Mouse (Mus musculus) lung, postnatal 14 days (tissue): ENCODE measurements around the gene Ncam1.

Experiments used
- DNase-seq: peaks from one replicate; pipeline ENCODE4 v3.0.0; 2021

Ncam1 gene

GRCm38 (mm10) chr9:49537814-49538213, 260.9 kb downstream of the Ncam1 start:
- DNase-seq: no peak

GRCm38 (mm10) chr9:49536593-49536992, 262.1 kb downstream of the Ncam1 start:
- no peak for DNase-seq

DNA sequence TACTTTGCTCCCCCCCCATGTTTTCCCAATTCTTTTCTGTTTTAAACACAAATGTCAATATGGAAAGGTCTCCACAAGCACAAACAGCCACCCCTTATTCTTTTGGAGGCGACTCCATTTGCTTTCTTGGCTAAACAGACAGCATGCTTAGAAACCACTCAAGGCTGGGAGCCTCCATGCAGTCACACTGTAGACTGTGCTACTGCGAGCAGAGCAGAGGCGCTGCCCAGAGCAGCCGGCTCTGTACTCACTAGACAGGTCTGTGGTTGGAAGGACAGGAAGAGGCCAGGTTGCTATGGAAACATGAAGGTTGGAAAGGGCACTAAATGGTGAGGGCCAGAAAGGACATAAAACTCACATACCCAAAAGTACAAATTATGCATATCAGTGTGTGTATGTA, 263.8 kb downstream of the Ncam1 start:
- no peak for DNase-seq

DNA sequence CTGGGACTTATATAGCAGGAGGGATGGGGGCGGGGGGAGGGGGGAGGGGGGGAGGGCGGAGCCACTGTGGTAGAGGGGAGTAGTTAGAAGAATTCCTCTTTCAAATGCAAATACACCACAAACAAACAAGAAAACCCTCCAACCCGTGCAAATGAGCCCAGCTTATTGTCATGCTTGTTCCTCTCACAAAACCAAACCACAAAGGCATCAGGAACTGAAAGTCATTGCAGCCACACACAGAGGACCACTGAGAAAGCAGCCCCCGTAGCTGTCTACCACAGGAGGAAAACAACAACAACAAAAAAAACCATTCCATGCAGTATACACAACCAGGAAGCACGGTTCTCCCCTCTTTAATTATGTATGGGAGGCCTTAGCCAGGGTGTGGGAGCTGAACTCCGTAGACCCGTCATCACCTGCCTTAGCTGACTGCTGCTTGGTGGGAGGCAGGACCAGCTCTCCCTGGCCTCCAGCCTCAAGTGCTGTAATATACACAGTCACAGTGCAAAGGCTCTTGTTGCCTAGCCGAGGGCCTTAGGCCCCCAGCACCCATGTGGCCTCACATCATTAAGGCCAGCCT, 264.7 kb downstream of the Ncam1 start:
- no peak for DNase-seq

DNA sequence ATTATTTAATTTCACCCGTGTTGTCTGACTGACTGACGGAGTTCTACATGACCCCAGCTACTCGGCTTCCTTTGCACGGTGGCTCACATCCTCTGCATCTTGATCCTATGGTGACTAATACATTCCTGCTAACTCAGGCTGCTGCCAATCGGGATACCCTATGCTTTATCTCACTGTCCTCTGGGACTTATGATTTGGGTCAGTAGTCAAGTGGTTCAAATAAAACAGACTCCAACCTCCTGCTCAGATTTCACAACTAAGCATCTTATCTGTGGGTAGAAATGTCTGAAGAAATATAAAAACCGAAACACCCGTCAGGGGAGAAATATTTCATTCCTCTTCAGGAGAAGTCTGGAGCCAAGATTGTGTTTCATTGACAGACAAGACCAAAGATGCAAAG, 265.3 kb downstream of the Ncam1 start:
- DNase-seq: no peak

GRCm38 (mm10) chr9:49531833-49532232, 266.9 kb downstream of the Ncam1 start:
- DNase-seq: no peak

DNA sequence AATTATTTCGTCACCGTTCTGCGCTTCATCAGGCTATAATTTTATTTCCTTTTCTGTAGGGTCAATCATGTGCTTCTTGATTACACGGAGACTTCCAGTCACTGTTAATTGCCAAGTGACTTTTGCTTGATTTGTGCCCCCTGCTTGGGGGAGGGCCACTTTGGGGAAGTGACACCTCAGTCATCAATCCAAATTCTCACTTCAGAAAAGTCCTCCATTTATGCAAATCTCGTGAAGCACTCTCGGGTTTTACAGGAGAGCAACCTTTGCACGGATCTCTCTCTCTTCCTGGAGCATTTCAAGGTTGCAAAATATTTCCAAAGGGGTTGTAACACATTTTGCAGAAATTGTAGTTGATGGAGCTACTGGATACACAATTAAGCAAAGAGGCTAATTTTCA, 267.5 kb downstream of the Ncam1 start:
- no peak for DNase-seq

DNA sequence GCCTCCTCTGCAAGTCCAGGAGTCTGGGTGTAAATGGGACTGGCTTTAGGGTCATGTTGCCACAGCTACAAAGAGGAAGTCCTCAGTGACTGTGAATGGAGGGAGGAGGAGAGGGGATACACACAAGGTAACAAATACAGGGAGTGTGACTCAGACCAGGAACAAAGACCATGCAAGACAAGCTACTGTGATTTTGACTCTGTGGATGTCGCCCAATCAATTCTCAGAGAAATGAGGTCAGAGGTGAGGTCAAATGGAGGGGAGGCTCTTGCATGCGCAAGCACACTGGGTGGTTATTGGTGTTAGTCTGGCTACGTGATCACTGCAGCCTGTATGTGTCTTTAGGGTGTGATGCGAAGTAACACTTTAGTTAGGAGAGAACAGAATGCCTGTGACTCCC, 268.0 kb downstream of the Ncam1 start:
- no peak for DNase-seq

- DNase-seq: no peak
These were observed 269.3 kb downstream of the Ncam1 start for GRCm38 (mm10) chr9:49529366-49529959.

DNA sequence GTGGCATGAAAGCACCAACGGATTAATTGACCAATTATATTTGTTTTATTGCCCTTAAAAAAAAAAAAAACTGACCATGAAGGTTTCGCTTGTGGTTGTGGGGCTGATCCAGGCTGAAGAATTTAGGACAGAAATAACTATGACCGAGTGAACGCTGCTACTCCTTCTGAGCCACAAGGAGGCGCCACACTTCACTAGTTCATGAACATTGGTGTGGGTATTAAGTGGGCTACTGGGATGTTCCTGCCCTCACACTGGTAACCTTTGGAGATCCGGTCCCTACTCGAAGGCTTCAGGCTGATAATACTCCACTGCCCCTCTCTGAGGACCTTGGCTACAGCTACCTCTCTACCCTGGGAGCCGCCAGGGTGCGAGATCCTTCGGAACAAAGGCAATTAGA, 269.8 kb downstream of the Ncam1 start:
- peak; percentile 8 for DNase-seq

GRCm38 (mm10) chr9:49528026-49528425, 270.7 kb downstream of the Ncam1 start:
- DNase-seq: no peak

- DNase-seq: no peak
These were observed 271.4 kb downstream of the Ncam1 start for GRCm38 (mm10) chr9:49527340-49527739.

DNA sequence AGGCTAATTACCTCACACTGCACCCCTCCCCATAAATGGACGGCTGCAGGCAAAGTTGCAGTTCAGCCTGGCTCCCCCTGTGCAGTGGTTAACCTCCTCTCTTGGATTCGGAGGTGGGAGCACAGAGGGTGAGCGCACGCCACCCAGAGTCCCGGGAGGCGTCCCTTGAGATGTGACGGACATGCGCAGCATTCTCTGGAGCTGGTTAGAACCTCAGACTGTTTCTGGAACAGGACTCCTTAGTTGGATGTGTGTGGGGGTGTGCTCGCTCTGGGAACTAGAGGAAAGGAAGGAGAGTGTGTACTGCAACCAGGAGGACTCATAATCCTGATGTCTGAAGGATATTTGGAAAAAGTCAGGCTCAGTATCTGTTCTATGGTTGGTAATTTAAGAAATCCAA, 274.0 kb downstream of the Ncam1 start:
- DNase-seq: no peak

GRCm38 (mm10) chr9:49523881-49524280, 274.8 kb downstream of the Ncam1 start:
- DNase-seq: no peak

DNA sequence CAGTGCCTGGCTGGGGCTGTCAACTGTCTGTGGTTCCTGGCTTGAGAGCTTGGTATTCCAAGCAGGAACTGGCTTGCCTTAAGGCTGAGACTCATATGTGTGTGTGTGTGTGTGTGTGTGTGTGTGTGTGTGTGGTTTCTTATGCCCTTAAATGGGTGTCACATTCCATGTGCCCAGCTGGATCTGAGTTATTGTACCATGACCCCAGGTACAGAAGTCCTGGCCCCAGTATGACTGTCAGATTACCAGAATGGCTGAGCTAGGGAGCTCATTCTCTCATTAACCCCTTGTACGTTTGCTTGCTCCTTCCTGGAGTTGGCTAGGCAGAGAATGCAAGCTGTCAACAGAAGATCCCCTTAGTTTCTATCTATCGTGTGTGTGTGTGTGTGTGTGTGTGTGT, 284.4 kb downstream of the Ncam1 start:
- DNase-seq: no peak

DNA sequence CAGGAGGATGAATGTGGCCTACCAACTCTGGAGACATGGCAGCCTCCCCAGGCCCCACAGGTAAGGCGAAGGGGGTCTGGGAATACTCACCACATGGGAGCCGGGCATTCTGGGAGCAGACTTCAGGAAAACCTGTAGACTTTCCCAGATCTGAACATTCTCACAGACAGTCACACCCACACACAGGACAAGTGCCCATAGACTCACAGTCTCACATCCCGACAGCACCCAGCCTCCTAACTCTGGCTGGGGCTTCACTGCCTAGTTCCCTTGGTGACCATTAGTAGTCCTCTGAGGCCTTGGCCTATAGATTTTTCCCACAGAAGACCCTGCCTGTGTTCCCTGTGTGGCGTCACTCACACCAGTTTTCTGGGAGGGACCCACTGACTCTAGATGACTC, 288.1 kb downstream of the Ncam1 start:
- no peak for DNase-seq

- DNase-seq: no peak
These were observed 289.1 kb downstream of the Ncam1 start for GRCm38 (mm10) chr9:49509628-49510027.

DNA sequence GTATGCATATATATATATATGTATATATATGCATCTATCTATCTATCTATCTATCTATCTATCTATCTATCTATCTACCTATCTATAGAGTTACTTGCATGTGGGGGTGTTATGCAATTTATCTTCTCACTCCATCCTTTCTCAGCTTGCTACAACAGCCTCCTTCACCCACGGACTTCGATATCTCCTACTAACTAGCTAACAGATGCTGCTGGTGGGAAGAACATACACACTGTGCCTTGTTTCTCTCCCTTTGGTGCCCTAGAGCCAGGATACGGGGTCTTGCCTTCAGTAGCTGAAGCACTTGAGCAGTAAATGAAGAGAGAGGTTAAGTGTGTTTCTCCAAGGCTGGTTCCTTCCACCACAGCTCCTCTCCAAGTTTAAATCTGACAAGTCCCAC, 289.6 kb downstream of the Ncam1 start:
- DNase-seq: no peak

- DNase-seq: no peak
These were observed 290.7 kb downstream of the Ncam1 start for GRCm38 (mm10) chr9:49507829-49508585.

DNA sequence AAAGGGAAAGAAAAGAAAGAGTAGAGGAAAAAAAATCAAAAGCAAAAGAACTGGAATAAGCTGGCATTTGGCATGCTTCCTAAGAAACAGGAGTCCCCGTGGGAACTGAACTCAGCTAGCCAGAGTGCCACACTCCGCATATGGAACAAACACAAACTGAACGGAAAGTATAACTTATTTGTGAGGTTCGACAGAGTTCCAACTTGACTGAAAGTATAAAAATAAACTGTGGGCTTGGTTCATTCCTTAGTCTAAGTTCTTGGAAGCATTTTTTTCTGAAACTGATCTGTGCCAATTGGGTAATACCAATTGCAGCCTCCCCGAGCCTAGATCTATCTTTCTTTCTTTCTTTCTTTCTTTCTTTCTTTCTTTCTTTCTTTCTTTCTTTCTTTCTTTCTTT, 294.1 kb downstream of the Ncam1 start:
- no peak for DNase-seq

- no peak for DNase-seq
These were observed 296.5 kb downstream of the Ncam1 start for GRCm38 (mm10) chr9:49502245-49502644.

GRCm38 (mm10) chr9:49499878-49500277, 298.8 kb downstream of the Ncam1 start:
- DNase-seq: no peak

GRCm38 (mm10) chr9:49493979-49494649, 304.6 kb downstream of the Ncam1 start:
- peak; percentile 62 for DNase-seq

GRCm38 (mm10) chr9:49490609-49491008, 308.1 kb downstream of the Ncam1 start:
- no peak for DNase-seq
